Mouse (Mus musculus) ES-E14 (cell line): ENCODE results near the gene Nanog.

Source experiments
- CHD2 ChIP-seq: IDR thresholded peaks from 2 replicates; pipeline ENCODE4 v1.6.1; 2014; ENCODE audit warnings: mild to moderate bottlenecking, low read depth, low read length, inconsistent platforms
- HCFC1 ChIP-seq: IDR thresholded peaks from 2 replicates; pipeline ENCODE4 v1.6.1; 2012; ENCODE audit warnings: low read length, inconsistent platforms, borderline replicate concordance; ENCODE audit not compliant: insufficient read depth
- ZC3H11A ChIP-seq: IDR thresholded peaks from 2 replicates; pipeline ENCODE4 v1.6.1; 2012; ENCODE audit warnings: low read depth, mild to moderate bottlenecking, inconsistent platforms, low read length, borderline replicate concordance

DNA sequence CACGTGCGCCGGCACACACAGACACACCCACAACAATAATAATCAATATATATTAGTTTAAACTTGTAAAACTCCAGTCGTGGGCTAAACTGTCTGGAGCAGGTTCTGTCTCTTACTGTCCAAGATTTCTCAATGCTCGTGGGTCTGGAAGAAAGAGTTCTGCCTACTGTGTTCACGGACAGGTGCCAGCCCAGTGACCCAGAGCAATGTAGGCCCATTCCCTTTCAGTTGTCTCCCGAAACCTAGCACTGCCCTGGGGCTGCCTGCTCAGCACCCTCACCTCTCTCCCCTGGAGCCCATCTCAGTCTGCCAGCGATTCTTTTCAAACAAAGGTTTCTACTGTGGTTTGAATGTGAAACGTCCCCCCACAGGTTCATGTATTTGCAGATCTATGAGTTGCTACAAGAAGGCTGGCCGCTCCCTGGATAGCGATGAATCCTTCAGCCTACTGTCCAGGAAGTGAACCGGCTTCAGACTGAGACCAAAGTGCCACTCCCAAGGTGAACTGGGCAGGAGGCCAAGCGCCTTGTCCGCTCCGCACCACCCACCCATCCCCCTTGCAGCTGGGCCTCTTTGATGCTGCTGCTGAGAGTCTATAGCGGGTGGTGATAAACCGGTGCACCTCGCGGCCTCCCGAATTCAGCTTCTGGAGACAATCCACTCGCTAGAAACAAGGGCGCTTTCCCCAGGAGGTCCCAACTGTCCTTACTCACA, 44.6 kb upstream of the Nanog start:
- TF ChIP-seq ZC3H11A (no peak), CHD2 (no peak), HCFC1 (no peak)
